Mouse (Mus musculus) limb, embryonic 11.5 days (tissue): ENCODE measurements around the gene Gm49395. TPM values are rescaled to one million over a fixed set of nuclear protein-coding genes. Genes with fewer than 3 reads are reported as not detected.

Experiments used
- ATAC-seq: fragments of 200-750 bp; cut with Nextera tagmentation; 2 replicates; pipeline ENCODE4 v1.8.0; 2017; ENCODE audit warnings: low read depth; ENCODE audit not compliant: insufficient number of reproducible peaks, low FRiP score, low TSS enrichment
- DNase-seq: peaks from one replicate; pipeline ENCODE4 v3.0.0-alpha.2; 2015; ENCODE audit warnings: low spot score
- H3K27ac ChIP-seq: fragments of 300-500 bp; sonication (generic); replicated peaks from 2 replicates; pipeline ENCODE4 v1.5.1; 2014; ENCODE audit warnings: low read depth, mild to moderate bottlenecking, low read length
- H3K27me3 ChIP-seq: fragments of 300-500 bp; sonication (generic); 2 replicates; pipeline ENCODE4 v1.6.1; 2014; ENCODE audit warnings: mild to moderate bottlenecking, low read length, mixed read lengths; ENCODE audit not compliant: control insufficient read depth, insufficient read depth
- H3K36me3 ChIP-seq: fragments of 300-500 bp; sonication (generic); 2 replicates; pipeline ENCODE4 v1.6.1; 2014; ENCODE audit warnings: mild to moderate bottlenecking, low read length, moderate library complexity, mixed read lengths; ENCODE audit not compliant: control insufficient read depth, insufficient read depth
- H3K4me1 ChIP-seq: fragments of 300-500 bp; sonication (generic); 2 replicates; pipeline ENCODE4 v1.6.1; 2014; ENCODE audit warnings: low read length, mixed read lengths; ENCODE audit not compliant: control insufficient read depth, insufficient read depth
- H3K4me2 ChIP-seq: fragments of 300-500 bp; sonication (generic); 2 replicates; pipeline ENCODE4 v1.6.1; 2014; ENCODE audit warnings: low read depth, mild to moderate bottlenecking, moderate library complexity; ENCODE audit not compliant: severe bottlenecking
- H3K4me3 ChIP-seq: fragments of 300-500 bp; sonication (generic); 2 replicates; pipeline ENCODE4 v1.5.1; 2014; ENCODE audit warnings: low read depth, low read length
- H3K9ac ChIP-seq: fragments of 300-500 bp; sonication (generic); 2 replicates; pipeline ENCODE4 v1.6.1; 2014; ENCODE audit warnings: mild to moderate bottlenecking, low read length
- H3K9me3 ChIP-seq: fragments of 300-500 bp; sonication (generic); 2 replicates; pipeline ENCODE4 v1.6.1; 2016; ENCODE audit warnings: low read length; ENCODE audit not compliant: control insufficient read depth
- WGBS: fragments of 180-500 bp; shearing (Covaris S2); extraction: QIAGEN DNeasy Blood & Tissue Kit; methylation state at CpG from one replicate; pipeline ENCODE4 v1.1.7; 2014; 5-methylcytosine and 5-hydroxymethylcytosine counted together
- polyA plus RNA-seq: library from polyadenylated mRNA; unstranded; fragments of >200 nt; fragmentation: Nextera tagmentation; extraction: Ambion mirVana; gene quantifications from 2 replicates; pipeline ENCODE4 v1.2.1, GENCODE M21; 2014

Gene Gm49395
- polyA plus RNA-seq, 1 experiment from 2014 or later, result 2.2 TPM

DNA sequence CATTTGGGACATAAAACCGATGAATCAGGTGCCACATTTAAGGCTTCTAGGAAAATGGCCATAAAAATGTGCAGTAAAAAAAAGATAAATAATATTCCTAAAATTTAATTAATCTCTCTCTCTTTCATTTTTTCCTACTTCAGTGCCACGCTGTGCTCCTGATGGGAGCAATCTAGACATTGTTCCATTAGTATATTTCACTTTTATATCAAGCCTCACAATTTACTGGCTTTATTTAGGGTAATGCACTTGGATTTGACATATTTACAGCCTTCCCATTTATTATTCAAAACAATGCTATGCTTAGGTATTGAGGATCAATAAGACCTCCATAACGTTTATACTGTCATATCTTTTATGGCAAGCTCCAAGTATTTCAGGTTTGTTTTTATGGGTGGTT, 76.3 kb downstream of the Gm49395 start:
- 71% methylated on average over 3 of the region's 3 CpGs for WGBS
- Histone ChIP-seq H3K27me3 (no peaks in the 10 kb centered on the region), H3K9ac (no peak overlapping the region)

DNA sequence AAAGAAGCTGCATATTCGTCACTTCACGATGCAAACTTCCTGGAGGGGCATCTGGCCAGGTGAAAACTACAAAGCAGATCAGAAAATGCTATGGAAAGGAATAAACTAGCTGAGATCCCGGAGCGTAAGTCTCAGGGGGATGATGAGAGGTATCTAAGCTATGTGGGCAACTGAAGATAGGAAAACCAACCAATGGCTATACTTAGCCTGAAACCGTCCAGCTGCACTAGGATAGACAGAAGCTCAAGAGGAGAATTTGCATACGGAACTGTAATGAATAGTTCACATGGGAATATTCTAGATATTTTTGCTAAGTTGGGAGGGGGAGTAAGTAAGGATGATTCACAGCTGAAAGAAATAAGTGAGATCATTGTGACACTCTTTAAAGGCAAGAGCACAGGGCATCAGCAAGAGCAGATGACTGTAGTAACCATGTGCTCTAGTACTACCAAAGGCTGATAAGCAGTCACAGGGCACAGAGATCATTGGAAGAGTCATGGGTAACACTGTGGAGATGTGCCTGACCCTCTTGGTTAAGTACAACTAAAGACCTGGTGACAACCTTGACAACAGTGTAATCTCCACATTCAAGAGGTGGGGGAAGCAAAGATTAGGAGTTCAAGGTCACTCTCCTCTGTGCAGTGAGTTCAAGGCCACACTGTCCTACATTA, 79.5 kb downstream of the Gm49395 start:
- Histone ChIP-seq H3K4me3 (no peak overlapping the region), H3K27me3 (no peaks in the 10 kb centered on the region), H3K9me3 (no peaks in the 10 kb centered on the region), H3K27ac (no peak overlapping the region), H3K36me3 (no peaks in the 10 kb centered on the region), H3K9ac (no peak overlapping the region), H3K4me1 (no peaks in the 10 kb centered on the region), H3K4me2 (no peak overlapping the region)
- DNase-seq (no peak), ATAC-seq (no peak)
- 92% methylated on average over 6 of the region's 6 CpGs for WGBS

More for the DNA sequence above, 76.3 kb downstream of the Gm49395 start:
- H3K27ac ChIP-seq, result no peak overlapping the region
- DNase-seq (no peak), ATAC-seq (no peak)
- no peaks in the 10 kb centered on the region for H3K9me3 ChIP-seq
- H3K4me3 ChIP-seq, result no peak overlapping the region
- H3K4me2 ChIP-seq, result no peak overlapping the region
- H3K4me1 ChIP-seq, result no peaks in the 10 kb centered on the region
- H3K36me3 ChIP-seq, result no peaks in the 10 kb centered on the region

DNA sequence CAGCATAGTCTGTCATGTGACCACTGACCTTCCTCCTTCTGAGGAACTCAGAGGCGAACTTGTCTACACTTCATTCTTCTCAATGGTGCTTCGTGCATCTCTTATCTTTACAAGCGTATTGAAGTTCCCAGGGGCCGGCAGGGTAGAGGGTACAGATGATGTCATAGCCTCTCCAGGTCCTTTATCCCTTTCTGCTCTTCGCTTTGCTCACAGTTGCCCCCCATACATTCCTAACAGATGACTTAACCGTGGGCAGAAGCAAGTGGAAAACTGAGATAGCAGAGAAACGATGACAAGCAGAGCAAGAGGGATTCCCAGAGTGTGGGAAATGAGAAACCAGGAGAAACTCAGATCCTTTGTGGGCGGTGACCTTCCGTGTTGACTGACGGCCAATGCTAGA, 80.3 kb downstream of the Gm49395 start:
- Histone ChIP-seq H3K9ac (no peak overlapping the region), H3K4me2 (no peak overlapping the region), H3K36me3 (no peaks in the 10 kb centered on the region), H3K27me3 (no peaks in the 10 kb centered on the region), H3K27ac (no peak overlapping the region), H3K4me1 (no peaks in the 10 kb centered on the region), H3K9me3 (no peaks in the 10 kb centered on the region), H3K4me3 (no peak overlapping the region)
- no peak for DNase-seq
- no peak for ATAC-seq
- 80% methylated on average over 10 of the region's 10 CpGs for WGBS

DNA sequence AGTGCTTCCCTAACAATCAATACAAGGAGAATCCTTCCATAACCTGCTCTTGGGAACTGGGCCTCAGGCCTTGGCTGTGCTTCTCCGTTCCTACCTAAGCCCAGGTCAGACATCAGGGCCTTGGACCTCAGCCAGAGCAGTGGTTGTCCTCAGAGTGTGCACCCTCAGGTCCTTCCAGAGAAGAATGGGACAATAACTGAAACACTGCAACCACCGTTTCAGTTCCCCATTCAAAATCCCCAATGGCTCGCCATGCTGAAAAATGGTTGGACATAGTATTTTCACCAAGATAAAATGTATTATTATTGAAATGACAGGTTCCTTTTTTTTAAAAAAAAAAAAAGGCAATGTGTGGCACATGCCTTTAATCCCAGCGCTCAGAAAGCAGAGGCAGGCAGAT, 81.0 kb downstream of the Gm49395 start:
- H3K4me1 ChIP-seq, result no peaks in the 10 kb centered on the region
- 95% methylated on average over 4 of the region's 4 CpGs for WGBS
- no peak for DNase-seq

DNA sequence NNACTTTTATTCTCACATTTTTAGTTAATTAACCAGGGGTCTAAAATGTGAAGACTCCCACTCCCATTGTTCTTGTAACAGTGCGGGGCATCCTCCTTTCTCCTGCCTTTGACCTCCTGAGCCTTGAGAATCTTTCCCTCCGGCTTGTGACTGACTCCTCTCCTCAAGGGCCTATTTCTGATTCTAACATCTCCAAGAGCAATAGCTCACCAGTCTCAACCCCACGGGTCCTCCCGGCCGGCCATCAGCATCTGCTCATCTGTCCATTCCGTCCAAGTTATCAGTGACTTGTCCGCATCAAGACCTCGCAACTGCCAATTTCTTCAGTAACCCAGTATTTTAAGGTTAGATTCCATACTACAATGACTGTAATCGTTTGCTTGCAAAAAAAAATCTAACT, 84.2 kb downstream of the Gm49395 start:
- H3K4me2 ChIP-seq, result no peak overlapping the region
- no peak for ATAC-seq
- no peaks in the 10 kb centered on the region for H3K9me3 ChIP-seq
- WGBS, result 94% methylated on average over 9 of the region's 9 CpGs
- H3K4me3 ChIP-seq, result no peak overlapping the region
- no peaks in the 10 kb centered on the region for H3K4me1 ChIP-seq
- H3K27ac ChIP-seq, result no peak overlapping the region
- no peaks in the 10 kb centered on the region for H3K36me3 ChIP-seq
- H3K27me3 ChIP-seq, result no peaks in the 10 kb centered on the region
- no peak overlapping the region for H3K9ac ChIP-seq
- no peak for DNase-seq

More for the DNA sequence above, 81.0 kb downstream of the Gm49395 start:
- Histone ChIP-seq H3K4me3 (no peak overlapping the region), H3K36me3 (no peaks in the 10 kb centered on the region), H3K9me3 (no peaks in the 10 kb centered on the region), H3K27me3 (no peaks in the 10 kb centered on the region), H3K9ac (no peak overlapping the region), H3K4me2 (no peak overlapping the region), H3K27ac (no peak overlapping the region)
- no peak for ATAC-seq

DNA sequence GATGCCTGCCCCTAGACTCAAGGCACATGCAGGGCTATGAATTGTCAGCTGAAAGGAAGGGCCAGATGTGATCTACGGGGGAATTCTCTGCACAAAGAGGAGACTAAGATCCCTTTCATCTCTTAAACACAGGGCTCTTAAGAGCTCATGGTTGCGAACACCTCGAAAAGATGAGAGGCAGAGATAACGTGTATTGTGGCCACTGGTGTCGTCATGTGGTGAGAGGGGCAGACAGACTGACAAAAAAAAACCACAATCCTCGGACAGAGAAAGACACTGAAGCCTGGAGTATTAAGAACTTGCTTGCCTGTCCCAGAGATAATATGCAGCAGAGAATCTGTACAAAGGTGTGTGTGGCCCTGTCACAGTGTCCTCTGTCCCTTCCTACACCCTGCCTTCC, 90.2 kb downstream of the Gm49395 start:
- 50% methylated on average over 6 of the region's 6 CpGs for whole genome bisulfite sequencing

DNA sequence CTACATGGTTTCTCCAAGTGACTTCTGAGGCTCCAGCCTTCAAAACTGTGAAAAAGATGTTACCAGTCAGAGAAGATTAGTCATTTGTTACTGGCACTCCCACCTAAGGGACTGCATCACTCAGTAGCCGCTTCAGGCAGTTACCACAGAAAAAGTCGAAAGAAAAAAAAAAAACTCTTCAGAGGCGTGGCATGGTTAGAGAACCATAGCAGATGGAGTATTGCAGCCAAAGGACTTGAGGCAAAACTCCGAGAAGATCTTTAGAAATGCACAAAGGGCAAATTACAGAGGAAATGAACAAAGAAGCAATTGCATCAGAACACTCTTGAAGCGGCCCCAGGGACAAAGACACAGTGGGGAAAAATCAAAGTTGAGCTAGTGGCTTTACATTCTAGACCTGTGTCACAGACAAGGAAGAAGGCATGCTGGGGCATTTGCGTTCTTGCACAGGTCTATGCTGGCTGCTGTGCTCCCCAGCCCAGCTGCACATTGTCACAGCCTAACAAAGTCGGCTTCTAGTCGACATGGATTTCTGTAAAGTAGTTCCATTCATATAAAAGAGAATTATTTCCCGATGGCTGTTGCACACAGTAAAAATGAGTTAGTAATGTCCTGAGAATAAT, 95.4 kb downstream of the Gm49395 start:
- no peak overlapping the region for H3K27ac ChIP-seq

More for the DNA sequence above, 90.2 kb downstream of the Gm49395 start:
- Histone ChIP-seq H3K4me3 (no peak overlapping the region), H3K4me1 (no peaks in the 10 kb centered on the region), H3K27ac (no peak overlapping the region), H3K9ac (no peak overlapping the region), H3K36me3 (no peaks in the 10 kb centered on the region), H3K9me3 (no peaks in the 10 kb centered on the region), H3K4me2 (no peak overlapping the region), H3K27me3 (no peaks in the 10 kb centered on the region)
- ATAC-seq (no peak), DNase-seq (no peak)

DNA sequence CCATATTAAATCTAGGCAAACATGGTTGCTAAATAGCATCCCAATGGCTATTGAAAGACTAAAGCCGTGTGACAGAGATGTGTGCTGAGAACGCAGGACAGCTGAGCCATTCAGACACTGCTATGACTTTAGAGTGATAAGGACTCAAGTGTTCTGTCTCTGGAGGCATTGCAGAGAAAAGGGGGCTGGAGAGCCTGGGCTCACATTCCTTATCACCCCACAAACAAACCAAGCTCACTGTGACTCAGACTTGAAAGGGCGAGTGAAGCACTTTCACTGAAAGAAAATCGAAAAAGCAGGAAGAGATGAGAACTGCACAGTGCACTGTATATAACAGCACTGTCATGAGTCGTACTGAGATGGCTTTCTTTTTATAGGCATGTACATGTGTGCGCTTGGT, 96.4 kb downstream of the Gm49395 start:
- DNase-seq (no peak), ATAC-seq (no peak)
- Histone ChIP-seq H3K36me3 (no peaks in the 10 kb centered on the region), H3K4me2 (no peak overlapping the region), H3K27ac (no peak overlapping the region), H3K9me3 (no peaks in the 10 kb centered on the region), H3K4me3 (no peak overlapping the region), H3K9ac (no peak overlapping the region), H3K4me1 (no peaks in the 10 kb centered on the region), H3K27me3 (no peaks in the 10 kb centered on the region)
- WGBS, result 87% methylated on average over 6 of the region's 6 CpGs

More for the DNA sequence above, 95.4 kb downstream of the Gm49395 start:
- Histone ChIP-seq H3K9me3 (no peaks in the 10 kb centered on the region), H3K4me1 (no peaks in the 10 kb centered on the region), H3K36me3 (no peaks in the 10 kb centered on the region), H3K4me2 (no peak overlapping the region), H3K27me3 (no peaks in the 10 kb centered on the region), H3K9ac (no peak overlapping the region), H3K4me3 (no peak overlapping the region)
- DNase-seq (no peak), ATAC-seq (no peak)
- 71% methylated on average over 9 of the region's 9 CpGs for WGBS
